Mouse (Mus musculus): ENCODE measurements around the gene Chd9. TPM values are rescaled to one million over a fixed set of nuclear protein-coding genes. Genes with fewer than 3 reads are reported as not detected.

Gene Chd9
- polyA plus RNA-seq, 1 experiment, result 90.1 TPM

DNA sequence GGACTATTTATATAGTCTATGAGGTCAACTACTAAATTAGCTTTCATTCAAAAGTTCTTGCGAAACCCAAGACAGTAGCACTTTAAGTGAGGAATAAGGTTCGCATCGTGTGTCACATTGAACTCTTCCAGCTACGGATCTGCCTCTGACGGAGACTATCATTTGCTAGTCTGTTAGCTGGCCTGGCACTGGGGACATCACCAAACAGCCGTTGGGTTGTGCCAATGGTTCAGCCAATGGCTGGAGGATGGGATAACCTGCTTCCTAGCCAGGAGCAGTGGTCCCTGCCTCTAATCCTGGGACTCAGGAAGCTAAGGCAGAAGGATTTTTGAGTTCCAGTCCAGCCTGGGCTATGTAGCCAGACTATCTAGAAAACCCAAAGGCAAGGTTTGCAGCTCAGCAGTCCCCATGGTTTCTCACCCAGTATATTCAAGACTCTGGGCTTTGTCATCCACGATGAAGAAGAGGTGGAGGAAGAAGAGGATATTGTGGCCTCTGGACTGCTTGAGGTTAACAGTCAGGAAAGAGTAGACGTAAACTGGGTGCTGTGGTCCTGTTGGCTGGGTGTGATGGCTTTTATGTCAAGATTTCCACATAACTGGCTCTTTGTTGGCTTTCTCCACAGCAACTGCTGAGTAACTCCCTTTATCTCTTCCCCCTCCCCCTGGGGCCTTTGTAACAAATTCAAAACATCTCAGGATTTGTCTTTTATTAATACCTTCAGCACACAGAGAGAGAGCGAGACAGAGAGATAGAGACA is 8.4 kb upstream of the Chd9 start:
- H3K4me1 ChIP-seq (ENCODE audit: control insufficient read depth, insufficient read depth, low read length), result peaks cover 41% of the 10 kb centered on the region
- no peak overlapping the region for H3K27ac ChIP-seq (ENCODE audit: insufficient read depth, low read depth, low read length)
- TF ChIP-seq CTCF (IDR thresholded peaks at IDR 0.05; ENCODE audit: low read depth, low read length), result no peak
- TF ChIP-seq POLR2A (IDR thresholded peaks at IDR 0.05; ENCODE audit: borderline replicate concordance, low read depth, low read length), result no peak
- H3K4me3 ChIP-seq (ENCODE audit: insufficient read depth, low read length), result no peak overlapping the region

DNA sequence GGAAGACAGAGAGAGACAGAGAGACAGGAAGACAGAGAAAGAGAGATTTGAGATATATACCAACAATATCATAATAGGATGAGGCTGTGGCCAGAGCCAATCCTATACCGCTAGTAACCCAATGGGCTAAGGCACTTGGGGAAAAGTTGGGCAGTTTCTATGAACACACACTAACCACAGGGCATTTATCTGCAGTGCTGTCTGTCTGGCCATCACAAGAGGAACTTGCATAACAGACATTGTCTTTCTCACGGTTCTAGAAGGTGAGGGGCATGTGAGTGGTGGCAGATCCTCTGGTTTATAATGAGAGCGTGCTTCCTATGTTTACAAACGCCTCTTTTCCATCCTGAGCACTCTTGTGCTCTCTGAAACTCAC is 7.8 kb upstream of the Chd9 start:
- H3K4me3 ChIP-seq (ENCODE audit: insufficient read depth, low read length), result no peak overlapping the region
- TF ChIP-seq CTCF (IDR thresholded peaks at IDR 0.05; ENCODE audit: low read depth, low read length), result no peak
- TF ChIP-seq POLR2A (IDR thresholded peaks at IDR 0.05; ENCODE audit: borderline replicate concordance, low read depth, low read length), result no peak
- H3K4me1 ChIP-seq (ENCODE audit: control insufficient read depth, insufficient read depth, low read length), result peaks cover 46% of the 10 kb centered on the region
- H3K27ac ChIP-seq (ENCODE audit: insufficient read depth, low read depth, low read length), result no peak overlapping the region

DNA sequence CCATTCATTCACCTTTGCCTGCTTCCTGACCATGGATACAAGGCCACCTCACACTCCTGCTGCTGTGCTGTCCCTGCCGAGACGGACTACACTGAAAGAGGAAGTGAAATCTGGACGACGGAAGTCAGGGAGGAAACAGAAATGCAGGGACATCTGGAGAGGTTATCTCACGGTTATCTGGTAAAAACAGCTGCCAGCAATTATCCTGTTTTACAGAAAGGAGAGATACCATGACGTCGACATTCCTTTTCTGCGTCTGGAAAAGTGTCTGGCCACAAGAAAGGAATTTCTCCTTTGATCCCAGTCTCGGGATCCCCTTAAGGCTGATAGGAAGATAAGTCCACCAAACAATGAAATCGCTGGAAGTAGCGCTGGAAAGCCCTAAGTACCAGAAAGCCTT is 5.7 kb upstream of the Chd9 start:
- TF ChIP-seq CTCF (IDR thresholded peaks at IDR 0.05; ENCODE audit: low read depth, low read length), result no peak
- no peak for TF ChIP-seq POLR2A (IDR thresholded peaks at IDR 0.05; ENCODE audit: borderline replicate concordance, low read depth, low read length)

DNA sequence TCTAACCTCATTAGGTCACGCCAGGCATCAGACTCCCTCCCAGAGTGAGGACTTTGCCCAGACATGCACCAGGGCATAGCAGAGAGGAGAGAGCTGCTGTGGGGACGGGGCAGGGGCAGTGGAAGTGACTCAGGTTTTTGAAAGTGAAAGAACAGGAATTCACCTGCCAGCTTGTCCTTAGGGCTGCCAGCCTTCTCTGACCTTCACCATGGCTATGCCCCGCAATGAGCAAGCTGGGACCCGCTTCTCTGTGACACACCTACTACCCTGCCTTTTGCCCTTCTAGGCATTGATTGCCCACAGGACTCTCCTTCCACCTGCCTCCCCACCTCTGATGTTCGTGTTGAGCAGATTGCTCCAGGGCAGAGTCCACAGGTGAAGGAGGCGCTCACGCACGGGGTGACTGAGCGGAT is 2.7 kb upstream of the Chd9 start:
- no peak for TF ChIP-seq POLR2A (IDR thresholded peaks at IDR 0.05; ENCODE audit: borderline replicate concordance, low read depth, low read length)
- TF ChIP-seq CTCF (IDR thresholded peaks at IDR 0.05; ENCODE audit: low read depth, low read length), result no peak
- Histone ChIP-seq H3K27ac (ENCODE audit: insufficient read depth, low read depth, low read length) (no peak overlapping the region), H3K4me1 (ENCODE audit: control insufficient read depth, insufficient read depth, low read length) (peaks cover 42% of the 10 kb centered on the region), H3K4me3 (ENCODE audit: insufficient read depth, low read length) (no peak overlapping the region)

More for the DNA sequence above, 5.7 kb upstream of the Chd9 start:
- 0 out of 2 replicates have a peak overlapping the region, but pooled peaks have one; percentile 10 for H3K4me3 ChIP-seq (ENCODE audit: insufficient read depth, low read length)
- peak overlapping the region; percentile 5; the same call in 1 of the 2 replicates for H3K27ac ChIP-seq (ENCODE audit: insufficient read depth, low read depth, low read length)
- peaks cover 51% of the 10 kb centered on the region for H3K4me1 ChIP-seq (ENCODE audit: control insufficient read depth, insufficient read depth, low read length)

DNA sequence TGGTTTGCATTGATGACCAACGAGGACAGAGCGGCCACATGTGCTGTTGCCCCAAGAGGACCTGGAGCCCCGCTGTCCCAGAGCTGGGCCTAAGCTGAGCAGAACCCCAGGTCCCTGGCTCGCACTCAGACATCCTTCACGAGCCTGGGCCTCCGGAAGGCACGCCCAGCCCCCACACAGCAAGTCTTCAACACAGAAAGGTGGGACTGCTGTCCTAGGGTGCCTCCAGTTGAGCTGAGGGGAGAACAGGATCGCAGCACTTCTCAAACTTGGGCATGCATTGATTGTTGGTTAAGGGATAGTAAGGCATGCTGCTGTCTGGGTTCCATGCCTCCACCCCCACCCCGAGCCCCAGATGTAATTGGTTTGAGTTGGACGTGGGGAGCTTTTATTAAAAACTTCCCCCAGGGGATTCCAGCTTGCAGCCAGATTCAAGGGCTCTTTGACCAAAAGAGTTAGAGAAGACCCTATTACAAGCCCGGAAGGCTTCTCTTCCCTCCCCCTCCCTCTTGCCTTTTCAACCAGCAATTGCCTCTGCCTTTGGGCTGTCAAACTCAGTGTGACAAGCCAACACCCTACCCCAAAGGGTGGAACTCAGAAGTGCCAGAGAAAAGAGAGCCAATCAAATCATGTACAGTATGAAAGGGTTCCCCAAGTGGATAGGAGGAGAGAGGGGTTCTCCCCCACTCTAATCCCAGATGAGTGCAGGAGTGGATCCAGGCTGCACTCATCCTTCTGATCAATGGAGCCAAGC is 1.0 kb downstream of the Chd9 start:
- TF ChIP-seq POLR2A (IDR thresholded peaks at IDR 0.05; ENCODE audit: borderline replicate concordance, low read depth, low read length) (no peak), CTCF (IDR thresholded peaks at IDR 0.05; ENCODE audit: low read depth, low read length) (no peak)
- Histone ChIP-seq H3K4me1 (ENCODE audit: control insufficient read depth, insufficient read depth, low read length) (peaks cover 38% of the 10 kb centered on the region), H3K27ac (ENCODE audit: insufficient read depth, low read depth, low read length) (no peak overlapping the region), H3K4me3 (ENCODE audit: insufficient read depth, low read length) (peak overlapping the region; percentile 52)

DNA sequence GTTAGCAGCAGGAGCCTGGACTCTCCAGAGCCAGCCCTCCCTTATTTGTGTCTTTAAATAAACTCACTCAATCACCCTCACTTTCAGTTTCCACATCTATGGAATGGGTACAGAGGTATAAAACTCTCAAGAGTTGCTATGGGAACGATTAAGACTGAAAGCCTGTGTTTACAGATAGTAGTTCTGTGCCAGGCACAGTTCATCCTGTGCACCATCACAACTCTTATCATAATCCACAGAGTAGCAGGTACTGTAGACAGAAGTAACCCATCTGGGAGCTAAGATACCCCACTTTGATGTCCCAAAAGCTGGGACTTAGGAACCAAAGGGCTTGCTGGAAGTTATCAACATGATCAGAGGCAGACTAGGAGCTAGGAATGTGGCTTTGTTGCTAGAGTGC is 1.7 kb downstream of the Chd9 start:
- Histone ChIP-seq H3K27ac (ENCODE audit: insufficient read depth, low read depth, low read length) (no peak overlapping the region), H3K4me3 (ENCODE audit: insufficient read depth, low read length) (no peak overlapping the region), H3K4me1 (ENCODE audit: control insufficient read depth, insufficient read depth, low read length) (peaks cover 34% of the 10 kb centered on the region)
- TF ChIP-seq POLR2A (IDR thresholded peaks at IDR 0.05; ENCODE audit: borderline replicate concordance, low read depth, low read length) (no peak), CTCF (IDR thresholded peaks at IDR 0.05; ENCODE audit: low read depth, low read length) (no peak)

DNA sequence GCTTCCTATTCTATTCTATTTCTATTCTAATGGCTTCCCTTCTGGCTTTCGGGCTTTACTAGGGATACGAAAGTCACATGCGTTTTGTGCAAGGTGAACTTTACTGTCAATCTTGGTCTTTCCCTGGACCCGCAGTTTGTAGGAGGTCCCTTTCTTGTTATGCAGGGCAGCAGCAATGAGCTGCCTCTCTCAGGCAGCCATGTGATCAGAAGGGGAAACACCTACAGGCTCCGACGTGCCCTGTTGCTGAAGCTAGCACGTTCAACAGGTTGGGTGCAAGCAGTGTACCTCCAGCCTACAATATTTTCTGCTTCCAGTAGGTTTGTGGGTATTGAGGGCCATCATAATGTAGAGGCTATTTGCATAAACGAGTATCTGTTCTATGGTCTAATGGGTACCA is 2.8 kb downstream of the Chd9 start:
- H3K4me1 ChIP-seq (ENCODE audit: control insufficient read depth, insufficient read depth, low read length), result peaks cover 25% of the 10 kb centered on the region
- H3K4me3 ChIP-seq (ENCODE audit: insufficient read depth, low read length), result no peak overlapping the region
- no peak overlapping the region for H3K27ac ChIP-seq (ENCODE audit: insufficient read depth, low read depth, low read length)
- no peak for TF ChIP-seq POLR2A (IDR thresholded peaks at IDR 0.05; ENCODE audit: borderline replicate concordance, low read depth, low read length)

DNA sequence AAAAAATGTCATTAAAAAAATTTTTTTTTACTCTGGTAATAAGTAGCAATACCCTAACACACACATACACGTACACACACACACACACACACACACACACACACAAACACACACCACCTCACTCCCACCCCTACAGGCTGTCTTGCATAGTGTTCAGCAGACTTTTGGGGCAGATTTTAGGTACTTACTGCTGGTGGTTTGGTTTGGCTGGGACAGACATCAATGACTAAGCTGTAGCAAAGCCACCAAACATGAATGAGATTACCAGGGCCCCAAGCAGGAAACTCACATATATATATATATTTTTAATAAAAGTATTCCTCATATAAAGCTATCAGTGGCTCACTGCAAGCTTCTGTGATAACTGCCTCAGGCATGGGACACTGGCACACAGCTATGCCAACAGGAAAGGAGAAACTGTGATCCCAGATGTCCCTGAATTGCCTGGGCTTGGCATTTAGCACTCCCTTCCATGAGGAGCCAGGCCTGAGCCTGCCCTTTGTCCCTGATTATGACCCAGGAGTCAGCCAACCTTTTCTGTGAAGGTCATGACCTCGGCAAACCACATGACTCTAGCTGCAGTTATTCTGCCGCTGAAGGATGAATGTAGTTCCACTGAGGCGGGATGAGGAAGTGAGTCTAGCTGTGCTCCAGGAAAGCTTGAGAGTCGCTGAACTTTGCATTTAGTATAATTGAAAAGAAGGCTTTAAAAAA is 4.6 kb downstream of the Chd9 start:
- no peak for TF ChIP-seq CTCF (IDR thresholded peaks at IDR 0.05; ENCODE audit: low read depth, low read length)
- no peak for TF ChIP-seq POLR2A (IDR thresholded peaks at IDR 0.05; ENCODE audit: borderline replicate concordance, low read depth, low read length)
- no peak overlapping the region for H3K4me3 ChIP-seq (ENCODE audit: insufficient read depth, low read length)
- peaks cover 25% of the 10 kb centered on the region for H3K4me1 ChIP-seq (ENCODE audit: control insufficient read depth, insufficient read depth, low read length)
- no peak overlapping the region for H3K27ac ChIP-seq (ENCODE audit: insufficient read depth, low read depth, low read length)

DNA sequence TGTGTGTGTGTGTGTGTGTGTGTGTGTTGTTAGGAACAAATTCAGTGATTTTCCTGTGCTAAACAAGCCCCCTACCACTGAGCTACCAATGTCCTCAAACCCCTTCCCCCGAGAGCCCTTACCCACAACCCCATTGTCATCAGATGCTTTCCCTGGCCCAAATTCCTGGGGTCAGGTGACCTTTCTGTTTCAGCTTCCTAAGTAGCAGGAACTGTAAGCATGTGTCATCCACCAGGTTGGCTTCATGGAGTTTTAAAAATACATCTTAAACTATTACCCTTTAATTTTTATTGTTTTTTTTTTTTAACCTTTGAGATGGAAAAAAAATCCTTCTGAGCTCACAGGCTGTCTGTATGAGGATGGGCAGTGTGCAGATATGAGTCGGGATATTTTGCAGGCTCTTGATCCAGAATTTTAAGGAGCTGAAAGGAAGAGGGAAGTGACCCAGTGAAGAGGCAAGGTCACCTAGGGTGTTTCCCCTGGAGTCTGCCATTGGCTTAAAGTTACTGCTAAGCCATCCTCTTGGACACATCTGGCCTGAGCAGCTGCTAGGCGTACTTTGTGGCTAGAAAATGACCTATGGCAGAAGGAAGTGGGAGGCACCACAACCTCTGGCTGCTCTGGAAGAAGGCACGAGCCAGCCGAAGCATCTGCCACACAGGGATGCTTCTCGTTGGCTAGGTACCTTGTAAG is 5.6 kb downstream of the Chd9 start:
- H3K4me1 ChIP-seq (ENCODE audit: control insufficient read depth, insufficient read depth, low read length), result peaks cover 26% of the 10 kb centered on the region
- no peak overlapping the region for H3K27ac ChIP-seq (ENCODE audit: insufficient read depth, low read depth, low read length)
- no peak overlapping the region for H3K4me3 ChIP-seq (ENCODE audit: insufficient read depth, low read length)
- TF ChIP-seq CTCF (IDR thresholded peaks at IDR 0.05; ENCODE audit: low read depth, low read length) (no peak), POLR2A (IDR thresholded peaks at IDR 0.05; ENCODE audit: borderline replicate concordance, low read depth, low read length) (no peak)
